Mouse (Mus musculus) forebrain, embryonic 14.5 days (tissue): ENCODE results near the gene Lsm7. TPM values are rescaled to one million over a fixed set of nuclear protein-coding genes. Genes with fewer than 3 reads are reported as not detected.

Experiments used
- ATAC-seq: fragments of 200-750 bp; cut with Nextera tagmentation; 2 replicates; pipeline ENCODE4 v1.8.0; 2017; ENCODE audit warnings: mild to moderate bottlenecking, moderate library complexity
- DNase-seq: peaks from one replicate; pipeline ENCODE4 v3.0.0-alpha.2; 2015; ENCODE audit warnings: low spot score
- H3K27ac ChIP-seq: fragments of 300-500 bp; sonication (generic); 2 replicates; pipeline ENCODE4 v1.5.1; 2014; ENCODE audit warnings: low read depth, mild to moderate bottlenecking, control low read depth, low read length, moderate library complexity
- H3K27me3 ChIP-seq: fragments of 300-500 bp; sonication (generic); replicated peaks from 2 replicates; pipeline ENCODE4 v1.6.1; 2014; ENCODE audit warnings: low read length, control low read depth, mixed read lengths; ENCODE audit not compliant: control insufficient read depth, insufficient read depth
- H3K36me3 ChIP-seq: fragments of 300-500 bp; sonication (generic); 2 replicates; pipeline ENCODE4 v1.6.1; 2014; ENCODE audit warnings: low read length, control low read depth; ENCODE audit not compliant: control insufficient read depth, insufficient read depth
- H3K4me1 ChIP-seq: fragments of 300-500 bp; sonication (generic); 2 replicates; pipeline ENCODE4 v1.6.1; 2014; ENCODE audit warnings: antibody characterized with exemption, low read length, control low read depth; ENCODE audit not compliant: control insufficient read depth, insufficient read depth
- H3K4me2 ChIP-seq: fragments of 300-500 bp; sonication (generic); 2 replicates; pipeline ENCODE4 v1.6.1; 2014; ENCODE audit warnings: mild to moderate bottlenecking, control low read depth, low read length
- H3K4me3 ChIP-seq: fragments of 300-500 bp; sonication (generic); 2 replicates; pipeline ENCODE4 v1.5.1; 2014; ENCODE audit warnings: low read depth, low read length, control low read depth
- H3K9ac ChIP-seq: fragments of 300-500 bp; sonication (generic); 2 replicates; pipeline ENCODE4 v1.6.1; 2014; ENCODE audit warnings: mild to moderate bottlenecking, low read length, control low read depth, moderate library complexity
- H3K9me3 ChIP-seq: fragments of 300-500 bp; sonication (generic); replicated peaks from 2 replicates; pipeline ENCODE4 v1.6.1; 2016; ENCODE audit warnings: low read length, control low read depth, mixed read lengths; ENCODE audit not compliant: control insufficient read depth
- WGBS: fragments of 180-500 bp; shearing (Covaris S2); extraction: QIAGEN DNeasy Blood & Tissue Kit; methylation state at CpG from one replicate; pipeline ENCODE4 v1.1.7; 2014; 5-methylcytosine and 5-hydroxymethylcytosine counted together
- polyA plus RNA-seq: library from polyadenylated mRNA; unstranded; fragments of >200 nt; fragmentation: Nextera tagmentation; extraction: Ambion mirVana; gene quantifications from 2 replicates; pipeline ENCODE4 v1.2.1, GENCODE M21; 2014

Lsm7 gene
- polyA plus RNA-seq, 1 experiment from 2014 or later = 372 TPM

GRCm38 (mm10) chr10:80858350-80858935 lies 3.4 kb upstream of the Lsm7 start:
- WGBS = 90% methylated on average over 7 of the region's 7 CpGs
- peaks cover 20% of the 10 kb centered on the region for H3K36me3 ChIP-seq
- no peak for DNase-seq
- no peak overlapping the region for H3K4me2 ChIP-seq
- no peak overlapping the region; the same call in 1 of the 2 replicates for H3K9ac ChIP-seq
- no peak overlapping the region for H3K4me3 ChIP-seq
- H3K27me3 ChIP-seq = no peaks in the 10 kb centered on the region
- no peak for ATAC-seq
- H3K9me3 ChIP-seq = no peaks in the 10 kb centered on the region
- peaks cover 14% of the 10 kb centered on the region for H3K4me1 ChIP-seq
- no peak overlapping the region for H3K27ac ChIP-seq

- H3K27ac ChIP-seq = no peak overlapping the region
- H3K4me3 ChIP-seq = no peak overlapping the region
- WGBS = 77% methylated on average over 3 of the region's 3 CpGs
- peaks cover 20% of the 10 kb centered on the region for H3K36me3 ChIP-seq
- 0 out of 2 replicates have a peak overlapping the region, but pooled peaks have one; percentile 25 for H3K9ac ChIP-seq
- no peak overlapping the region for H3K4me2 ChIP-seq
- H3K27me3 ChIP-seq = no peaks in the 10 kb centered on the region
- H3K9me3 ChIP-seq = no peaks in the 10 kb centered on the region
- peaks cover 14% of the 10 kb centered on the region for H3K4me1 ChIP-seq
- DNase-seq (no peak), ATAC-seq (no peak)
These were observed 2.8 kb upstream of the Lsm7 start for GRCm38 (mm10) chr10:80857848-80858247.

- Histone ChIP-seq H3K9ac (0 out of 2 replicates have a peak overlapping the region, but pooled peaks have one; percentile 25), H3K4me1 (peaks cover 14% of the 10 kb centered on the region), H3K36me3 (peaks cover 20% of the 10 kb centered on the region), H3K4me3 (no peak overlapping the region), H3K27ac (no peak overlapping the region), H3K4me2 (no peak overlapping the region), H3K9me3 (no peaks in the 10 kb centered on the region), H3K27me3 (no peaks in the 10 kb centered on the region)
- 29% methylated on average over 8 of the region's 8 CpGs for WGBS
- no peak for ATAC-seq
- DNase-seq = no peak
These were observed 2.4 kb upstream of the Lsm7 start for GRCm38 (mm10) chr10:80857386-80857785.

- H3K9ac ChIP-seq = peak overlapping the region; percentile 21; the same call in 1 of the 2 replicates
- DNase-seq (no peak), ATAC-seq (no peak)
- H3K27me3 ChIP-seq = no peaks in the 10 kb centered on the region
- 81% methylated on average over 5 of the region's 5 CpGs for WGBS
- H3K36me3 ChIP-seq = peaks cover 21% of the 10 kb centered on the region
- no peak overlapping the region for H3K4me2 ChIP-seq
- no peak overlapping the region for H3K27ac ChIP-seq
- H3K4me3 ChIP-seq = no peak overlapping the region
- H3K9me3 ChIP-seq = no peaks in the 10 kb centered on the region
- peaks cover 14% of the 10 kb centered on the region for H3K4me1 ChIP-seq
These were observed 1.9 kb upstream of the Lsm7 start for GRCm38 (mm10) chr10:80856908-80857307.

- DNase-seq = no peak
- peaks cover 22% of the 10 kb centered on the region for H3K36me3 ChIP-seq
- H3K4me1 ChIP-seq = peaks cover 14% of the 10 kb centered on the region
- no peak for ATAC-seq
- H3K4me2 ChIP-seq = peak overlapping the region; percentile 99
- H3K4me3 ChIP-seq = peak overlapping the region; percentile 92; the same call in 1 of the 2 replicates
- WGBS = 66% methylated on average over 3 of the region's 3 CpGs
- no peak overlapping the region for H3K27ac ChIP-seq
- no peaks in the 10 kb centered on the region for H3K27me3 ChIP-seq
- H3K9ac ChIP-seq = peak overlapping the region; percentile 89
- H3K9me3 ChIP-seq = no peaks in the 10 kb centered on the region
These were observed 1.3 kb upstream of the Lsm7 start for GRCm38 (mm10) chr10:80856267-80856666.

GRCm38 (mm10) chr10:80855749-80856073 lies 702 bp upstream of the Lsm7 start:
- peak overlapping the region; percentile 99 for H3K4me2 ChIP-seq
- no peaks in the 10 kb centered on the region for H3K9me3 ChIP-seq
- peaks cover 26% of the 10 kb centered on the region for H3K36me3 ChIP-seq
- H3K27me3 ChIP-seq = no peaks in the 10 kb centered on the region
- H3K4me1 ChIP-seq = peaks cover 14% of the 10 kb centered on the region
- peak overlapping the region; percentile 92 for H3K4me3 ChIP-seq
- 21% methylated on average over 11 of the region's 11 CpGs for WGBS
- no peak overlapping the region for H3K27ac ChIP-seq
- DNase-seq = no peak
- 0 out of 2 replicates have a peak, but pooled peaks have one; percentile 8 for ATAC-seq
- peak overlapping the region; percentile 89 for H3K9ac ChIP-seq

- Histone ChIP-seq H3K9ac (no peak overlapping the region), H3K4me2 (no peak overlapping the region), H3K27me3 (peaks cover 16% of the 10 kb centered on the region), H3K9me3 (no peaks in the 10 kb centered on the region), H3K36me3 (peaks cover 33% of the 10 kb centered on the region), H3K27ac (no peak overlapping the region), H3K4me1 (peaks cover 3% of the 10 kb centered on the region; the same call in 1 of the 2 replicates), H3K4me3 (no peak overlapping the region)
- ATAC-seq = no peak
- WGBS = 12% methylated on average over 10 of the region's 10 CpGs
- DNase-seq = no peak
These were observed 6.4 kb downstream of the Lsm7 start for GRCm38 (mm10) chr10:80848571-80848970.

- Histone ChIP-seq H3K27ac (no peak overlapping the region), H3K4me3 (no peak overlapping the region), H3K4me1 (peaks cover 5% of the 10 kb centered on the region; the same call in 1 of the 2 replicates), H3K9ac (no peak overlapping the region), H3K36me3 (peaks cover 8% of the 10 kb centered on the region), H3K27me3 (peaks cover 24% of the 10 kb centered on the region), H3K9me3 (no peaks in the 10 kb centered on the region), H3K4me2 (no peak overlapping the region)
- DNase-seq (no peak), ATAC-seq (no peak)
- WGBS = 82% methylated on average over 12 of the region's 12 CpGs
These were observed 9.3 kb downstream of the Lsm7 start for GRCm38 (mm10) chr10:80845732-80846131.

- WGBS = 66% methylated on average over 8 of the region's 8 CpGs
- H3K4me1 ChIP-seq = peaks cover 5% of the 10 kb centered on the region; the same call in 1 of the 2 replicates
- ATAC-seq (no peak), DNase-seq (no peak)
- H3K4me2 ChIP-seq = no peak overlapping the region
- no peak overlapping the region for H3K9ac ChIP-seq
- no peak overlapping the region for H3K4me3 ChIP-seq
- H3K27ac ChIP-seq = no peak overlapping the region
- H3K9me3 ChIP-seq = no peaks in the 10 kb centered on the region
- peaks cover 3% of the 10 kb centered on the region for H3K36me3 ChIP-seq
- H3K27me3 ChIP-seq = peaks cover 24% of the 10 kb centered on the region
These were observed 9.8 kb downstream of the Lsm7 start for GRCm38 (mm10) chr10:80845055-80845693.
